Mouse (Mus musculus) liver, embryonic 14.5 days (tissue): ENCODE data around the gene Pcca.

Experiments
- CTCF ChIP-seq: IDR thresholded peaks from 2 replicates; pipeline ENCODE4 v1.5.1; 2016; ENCODE audit warnings: antibody characterized with exemption, low read depth, control low read depth
- EP300 ChIP-seq: IDR thresholded peaks from 2 replicates; pipeline ENCODE4 v1.6.1; 2016; ENCODE audit warnings: antibody characterized with exemption, low read depth

- no peak for TF ChIP-seq EP300
- no peak for TF ChIP-seq CTCF
Observed at GRCm38 (mm10) chr14:122599839-122600238, 65.7 kb downstream of the Pcca start.
